In the genomic region with DNA sequence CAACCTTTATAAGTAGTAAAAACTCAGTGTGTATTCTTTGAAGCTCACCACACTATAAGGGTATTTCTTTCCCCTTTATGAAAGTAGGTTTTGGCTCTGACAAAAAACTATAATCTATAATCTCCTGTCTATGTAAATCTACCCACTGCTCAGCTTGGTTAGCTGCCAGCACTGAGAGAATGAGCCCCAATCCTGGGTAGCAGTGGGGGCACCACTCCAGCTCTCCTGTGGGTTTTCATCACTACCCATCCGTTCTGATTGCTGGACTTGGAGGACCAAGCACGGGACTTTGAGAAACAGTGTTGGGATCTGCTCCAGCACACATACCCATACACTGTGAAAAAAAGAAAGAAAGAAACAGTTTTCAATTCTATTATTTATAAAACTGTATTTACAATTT, we compare ENCODE assay signal across 23 mouse cellular contexts. TPM values are rescaled to one million over a fixed set of nuclear protein-coding genes. Genes with fewer than 3 reads are reported as not detected.
DNase-seq lines count a peak whose midpoint lies in the region; ATAC-seq and TF ChIP-seq lines count a peak whose summit lies in the region.
"Had no signal": no experiment of that assay in that cellular context is flagged by ENCODE, and none has a peak within 500 bp of the region (broad histone marks: within the 10 kb centered on the region; RNA-seq: fewer than 3 reads in every experiment).

No protein-coding gene starts in this region.

- no peak; the same call in 1 of the 2 replicates for ATAC-seq in cerebellum, adult (ENCODE audit: insufficient number of reproducible peaks, low FRiP score, low TSS enrichment)
- ATAC-seq: forebrain, embryonic 14.5 days; hindbrain, postnatal 0 days had no signal

- TF ChIP-seq CTCF in layer of hippocampus, adult 2 months (conservative IDR thresholded peaks at IDR 0.05) = no peak

- no peak overlapping the region for H3K27ac ChIP-seq in layer of hippocampus, adult 2 months
- H3K27ac ChIP-seq: embryonic facial prominence, embryonic 15.5 days; forebrain, embryonic 10.5 days; gastrocnemius, adult 2 months; heart, embryonic 15.5 days; hindbrain, embryonic 13.5 days; hindbrain, postnatal 0 days had no signal

- DNase-seq in cerebellum, adult 11-12 months = peak; percentile 63
- DNase-seq in brain, adult 2 months (ENCODE audit: low read depth, low spot score) = peak; percentile 51
- peak; percentile 50 for DNase-seq in cerebellum, adult 8-10 months
- DNase-seq in cerebellum, postnatal 14 days = peak; percentile 55 to 78
- no peak for DNase-seq in right cerebral cortex, adult 18-20 months
- no peak for DNase-seq in kidney, postnatal 4 days
- no peak for DNase-seq in layer of hippocampus, adult 2 months (ENCODE audit: low spot score in 2 of 2)
- DNase-seq: adrenal gland, adult 2 months; adrenal gland, postnatal 25 days; embryo, embryonic 11 days; gastrocnemius, adult 2 months; gastrocnemius, postnatal 25 days; heart, adult 18-20 months; heart, postnatal 14 days; kidney, adult 2 months had no signal

- no peak overlapping the region for H3K4me3 ChIP-seq in layer of hippocampus, adult 2 months
- H3K4me3 ChIP-seq: embryonic facial prominence, embryonic 15.5 days; erythroblast, embryonic 14.5 days; forebrain, embryonic 10.5 days; gastrocnemius, adult 2 months; heart, embryonic 15.5 days; hindbrain, embryonic 13.5 days had no signal

RNA-seq across cellular contexts. Expression of a gene that starts 40.2 kb away (rescaled TPM):
- total RNA-seq in layer of hippocampus, adult 2 months (2021) = 10 to 100 TPM; 38.9 to 40.3 TPM

RNA-seq across cellular contexts. Expression of a gene that starts 40.2 kb away (rescaled TPM):
- 10 to 100 TPM; 23.2 to 27.9 TPM for total RNA-seq in layer of hippocampus, adult 2 months (2021)

Comparison
In these comparisons a context has a peak if more than half of its experiments do, and no peak if none do; other contexts are left out.
1. DNase-seq: peak in cerebellum, adult 11-12 months (single experiment), brain, adult 2 months (single experiment), cerebellum, adult 8-10 months (single experiment) and cerebellum, postnatal 14 days (2 of 2); none in right cerebral cortex, adult 18-20 months (single experiment), kidney, postnatal 4 days (0 of 2) and layer of hippocampus, adult 2 months (0 of 2).